8 mouse cellular contexts compared by ENCODE assay signal in the genomic region with DNA sequence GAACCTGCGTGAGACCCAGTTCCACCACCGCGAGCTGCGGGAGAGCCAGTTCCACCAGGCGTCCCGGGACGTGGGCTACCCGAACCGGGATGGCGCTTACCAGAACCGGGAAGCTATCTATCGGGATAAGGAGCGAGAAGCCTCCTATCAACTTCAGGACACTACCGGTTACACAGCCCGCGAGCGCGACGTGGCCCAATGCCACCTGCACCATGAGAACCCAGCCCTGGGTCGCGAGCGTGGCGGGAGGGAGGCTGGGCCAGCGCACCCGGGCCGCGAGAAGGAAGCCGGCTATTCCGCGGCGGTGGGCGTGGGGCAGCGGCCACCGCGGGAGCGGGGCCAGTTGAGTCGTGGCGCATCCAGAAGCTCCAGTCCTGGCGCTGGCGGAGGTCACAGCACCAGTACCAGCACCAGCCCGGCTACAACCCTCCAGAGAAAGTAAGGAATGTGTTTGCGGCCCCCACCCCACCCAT. TPM values are rescaled to one million over a fixed set of nuclear protein-coding genes. Genes with fewer than 3 reads are reported as not detected.
DNase-seq lines count a peak whose midpoint lies in the region; ATAC-seq and TF ChIP-seq lines count a peak whose summit lies in the region.

No protein-coding gene starts in this region.

- H3K27me3 ChIP-seq in heart, postnatal 0 days (ENCODE audit: control insufficient read depth, insufficient read depth, low read length), result peaks cover 29% of the 10 kb centered on the region; the same call in 1 of the 2 replicates
- H3K27me3 ChIP-seq in liver, embryonic 14.5 days (ENCODE audit: control insufficient read depth, insufficient read depth, low read length), result peaks cover 37% of the 10 kb centered on the region
- 0 out of 2 replicates have a peak, but pooled peaks cover 5% of the 10 kb centered on the region for H3K27me3 ChIP-seq in stomach, embryonic 14.5 days (ENCODE audit: control insufficient read depth, insufficient read depth, low read length)

- H3K4me3 ChIP-seq in heart, postnatal 0 days (ENCODE audit: low read depth, low read length), result peak overlapping the region; percentile 77
- H3K4me3 ChIP-seq in liver, embryonic 14.5 days (ENCODE audit: insufficient read depth in 1 of 2, low read depth in 2 of 2, low read length in 2 of 2), result peak overlapping the region; percentile 48 to 50
- H3K4me3 ChIP-seq in stomach, embryonic 14.5 days (ENCODE audit: low read depth, low read length), result peak overlapping the region; percentile 50

- H3K9me3 ChIP-seq in heart, postnatal 0 days (replicated peaks; ENCODE audit: control insufficient read depth, low read length), result no peaks in the 10 kb centered on the region
- no peaks in the 10 kb centered on the region for H3K9me3 ChIP-seq in liver, embryonic 14.5 days (ENCODE audit: control insufficient read depth, low read length)
- no peaks in the 10 kb centered on the region for H3K9me3 ChIP-seq in stomach, embryonic 14.5 days (ENCODE audit: control insufficient read depth, low read depth, low read length)

- no peak for ATAC-seq in heart, postnatal 0 days (ENCODE audit: insufficient read depth, low read depth)
- no peak for ATAC-seq in liver, embryonic 14.5 days (ENCODE audit: insufficient read depth)
- ATAC-seq in stomach, embryonic 14.5 days (ENCODE audit: insufficient number of reproducible peaks, insufficient read depth, low FRiP score, low read depth), result peak; percentile 15; the same call in 1 of the 2 replicates

- 0 out of 2 replicates have a peak, but pooled peaks cover 17% of the 10 kb centered on the region for H3K4me1 ChIP-seq in heart, postnatal 0 days (ENCODE audit: control insufficient read depth, insufficient read depth)
- H3K4me1 ChIP-seq in liver, embryonic 14.5 days (replicated peaks; ENCODE audit: control insufficient read depth in 2 of 2, insufficient read depth in 2 of 2, low read length in 1 of 2), result no peaks in the 10 kb centered on the region
- no peaks in the 10 kb centered on the region for H3K4me1 ChIP-seq in stomach, embryonic 14.5 days (ENCODE audit: control insufficient read depth, insufficient read depth, low read length)

- H3K36me3 ChIP-seq in heart, postnatal 0 days (replicated peaks; ENCODE audit: control insufficient read depth, insufficient read depth, low read length), result no peaks in the 10 kb centered on the region
- no peaks in the 10 kb centered on the region for H3K36me3 ChIP-seq in liver, embryonic 14.5 days (replicated peaks; ENCODE audit: control insufficient read depth, insufficient read depth, low read depth)
- H3K36me3 ChIP-seq in stomach, embryonic 14.5 days (ENCODE audit: control insufficient read depth, insufficient read depth, low read length), result no peaks in the 10 kb centered on the region

- WGBS in heart, postnatal 0 days, result 17% methylated on average over 28 of the region's 42 CpGs
- 10% methylated on average over 41 of the region's 42 CpGs for WGBS in liver, embryonic 14.5 days (ENCODE audit: insufficient replicate concordance)
- 14% methylated on average over 41 of the region's 42 CpGs for WGBS in stomach, embryonic 14.5 days

- peak overlapping the region; percentile 79 for H3K4me2 ChIP-seq in heart, postnatal 0 days (ENCODE audit: low read depth, low read length)
- H3K4me2 ChIP-seq in liver, embryonic 14.5 days (ENCODE audit: low read depth), result peak overlapping the region; percentile 50
- H3K4me2 ChIP-seq in stomach, embryonic 14.5 days (replicated peaks; ENCODE audit: low read depth, low read length), result peak overlapping the region; percentile 84

- peak overlapping the region; percentile 78 for H3K9ac ChIP-seq in heart, postnatal 0 days (replicated peaks; ENCODE audit: low read depth, low read length)
- H3K9ac ChIP-seq in liver, embryonic 14.5 days (replicated peaks), result no peak overlapping the region
- peak overlapping the region; percentile 36 for H3K9ac ChIP-seq in stomach, embryonic 14.5 days (replicated peaks; ENCODE audit: low read depth, low read length)

- DNase-seq in cerebellum, adult 18-20 months, result peak; percentile 35 to 58
- DNase-seq in cerebellum, adult 9-10 months, result no peak
- peak; percentile 13 for DNase-seq in thymus, postnatal 4 days
- no peak for DNase-seq in thymus, postnatal 0 days (ENCODE audit: low spot score)
- no peak for DNase-seq in heart, postnatal 0 days (ENCODE audit: low spot score)
- no peak for DNase-seq in liver, embryonic 14.5 days (ENCODE audit: low read depth in 3 of 3, low spot score in 3 of 3)
- DNase-seq in ovary, postnatal 10 days (ENCODE audit: low spot score), result no peak

- TF ChIP-seq CTCF in heart, postnatal 0 days (IDR thresholded peaks at IDR 0.05; ENCODE audit: low read depth), result no peak
- TF ChIP-seq CTCF in liver, embryonic 14.5 days (IDR thresholded peaks at IDR 0.05; ENCODE audit: low read depth), result no peak

- no peak for TF ChIP-seq EP300 in heart, postnatal 0 days (IDR thresholded peaks at IDR 0.05; ENCODE audit: low read depth)
- TF ChIP-seq EP300 in liver, embryonic 14.5 days (IDR thresholded peaks at IDR 0.05; ENCODE audit: low read depth), result no peak

- no peak overlapping the region for H3K27ac ChIP-seq in heart, postnatal 0 days (ENCODE audit: low read depth)
- H3K27ac ChIP-seq in liver, embryonic 14.5 days, result no peak overlapping the region
- H3K27ac ChIP-seq in stomach, embryonic 14.5 days (ENCODE audit: low read length), result no peak overlapping the region

RNA-seq across cellular contexts. Expression of gene Iqsec2, which starts 0.7 kb away (rescaled TPM):
- polyA plus RNA-seq in thymus, postnatal 0 days (2015; fragmentation: Nextera tagmentation; extraction: Ambion mirVana), result 0.88 and 0.89 TPM in 2 replicates
- 126 and 131 TPM in 2 replicates for total RNA-seq in heart, postnatal 0 days (2014; rRNA removed; ENCODE audit: low replicate concordance)
- polyA plus RNA-seq in heart, postnatal 0 days (2015; fragmentation: Nextera tagmentation; extraction: Ambion mirVana), result 51.7 and 54.3 TPM in 2 replicates
- 1.1 TPM in 2 replicates for polyA plus RNA-seq in liver, embryonic 14.5 days (2012; rRNA removed)
- polyA plus RNA-seq in liver, embryonic 14.5 days (2014; fragmentation: Nextera tagmentation; extraction: Ambion mirVana), result 1.0 and 1.3 TPM in 2 replicates
- polyA plus RNA-seq in stomach, embryonic 14.5 days (2014; fragmentation: Nextera tagmentation; extraction: Ambion mirVana), result 4.4 and 4.8 TPM in 2 replicates

Comparison
In these comparisons a context has a peak if more than half of its experiments do, and no peak if none do; other contexts are left out.
1. DNase-seq: peak in cerebellum, adult 18-20 months (2 of 2) and thymus, postnatal 4 days (single experiment); none in cerebellum, adult 9-10 months (single experiment), thymus, postnatal 0 days (single experiment), heart, postnatal 0 days (single experiment), liver, embryonic 14.5 days (0 of 3) and ovary, postnatal 10 days (single experiment).
2. Peak in every context shown above with its lines, with median percentiles within 50 percentile points of each other: H3K4me2 ChIP-seq and H3K4me3 ChIP-seq.